Mouse (Mus musculus): ENCODE measurements around the gene Dus1l. TPM values are rescaled to one million over a fixed set of nuclear protein-coding genes. Genes with fewer than 3 reads are reported as not detected.

The Dus1l gene
- total and polyA plus RNA-seq, 3 experiments = 20.6 to 23.5 (median 23.3) TPM

- H3K4me1 ChIP-seq (ENCODE audit: control insufficient read depth, insufficient read depth, low read length) = no peaks in the 10 kb centered on the region
- 55% methylated on average over 14 of the region's 14 CpGs for WGBS
- no peaks in the 10 kb centered on the region for H3K27me3 ChIP-seq (ENCODE audit: control insufficient read depth, insufficient read depth, low read length)
- H3K79me2 ChIP-seq (replicated peaks; ENCODE audit: control insufficient read depth, insufficient read depth, low read length) = no peaks in the 10 kb centered on the region
- no peaks in the 10 kb centered on the region for H3K36me3 ChIP-seq (ENCODE audit: control insufficient read depth, insufficient read depth, low read length)
- DNase-seq = no peak
- TF ChIP-seq CTCF (IDR thresholded peaks at IDR 0.05) = no peak
- no peak for TF ChIP-seq EP300 (IDR thresholded peaks at IDR 0.05; ENCODE audit: insufficient read depth, low read depth, low read length)
- no peak for TF ChIP-seq POLR2A (IDR thresholded peaks at IDR 0.05; ENCODE audit: insufficient read depth, low read depth, low read length)
- no peak overlapping the region for H3K4me3 ChIP-seq
- no peak overlapping the region for H3K27ac ChIP-seq
- intact Hi-C loops (cut with DNase I) = no loop called here
- H3K9ac ChIP-seq (ENCODE audit: low read depth, low read length) = no peak overlapping the region
Measured at GRCm38 (mm10) chr11:120761811-120762671, 34.2 kb downstream of the Dus1l start.

- H3K4me1 ChIP-seq (ENCODE audit: control insufficient read depth, insufficient read depth, low read length) = no peaks in the 10 kb centered on the region
- no peaks in the 10 kb centered on the region for H3K79me2 ChIP-seq (replicated peaks; ENCODE audit: control insufficient read depth, insufficient read depth, low read length)
- H3K4me3 ChIP-seq = no peak overlapping the region
- H3K36me3 ChIP-seq (ENCODE audit: control insufficient read depth, insufficient read depth, low read length) = no peaks in the 10 kb centered on the region
- intact Hi-C loops (cut with DNase I) = no loop called here
- WGBS = 63% methylated on average over 9 of the region's 9 CpGs
- H3K27me3 ChIP-seq (ENCODE audit: control insufficient read depth, insufficient read depth, low read length) = no peaks in the 10 kb centered on the region
- no peak overlapping the region for H3K9ac ChIP-seq (ENCODE audit: low read depth, low read length)
- DNase-seq = no peak
- H3K27ac ChIP-seq = no peak overlapping the region
- TF ChIP-seq CTCF (IDR thresholded peaks at IDR 0.05) = no peak
- no peak for TF ChIP-seq POLR2A (IDR thresholded peaks at IDR 0.05; ENCODE audit: insufficient read depth, low read depth, low read length)
- no peak for TF ChIP-seq EP300 (IDR thresholded peaks at IDR 0.05; ENCODE audit: insufficient read depth, low read depth, low read length)
Measured at GRCm38 (mm10) chr11:120760236-120760635, 36.0 kb downstream of the Dus1l start.

GRCm38 (mm10) chr11:120751606-120752005 is 44.6 kb downstream of the Dus1l start:
- Histone ChIP-seq H3K36me3 (ENCODE audit: control insufficient read depth, insufficient read depth, low read length) (peaks cover 3% of the 10 kb centered on the region; the same call in 1 of the 2 replicates), H3K27me3 (ENCODE audit: control insufficient read depth, insufficient read depth, low read length) (no peaks in the 10 kb centered on the region), H3K27ac (no peak overlapping the region), H3K4me3 (no peak overlapping the region), H3K9ac (ENCODE audit: low read depth, low read length) (no peak overlapping the region), H3K4me1 (ENCODE audit: control insufficient read depth, insufficient read depth, low read length) (peaks cover 7% of the 10 kb centered on the region), H3K79me2 (replicated peaks; ENCODE audit: control insufficient read depth, insufficient read depth, low read length) (no peaks in the 10 kb centered on the region)
- intact Hi-C loops (cut with DNase I) = loop anchor here (2.0 kb wide), 1 partner anchor 31 kb away; the partner anchor contains the start of gene Rac3
- TF ChIP-seq POLR2A (IDR thresholded peaks at IDR 0.05; ENCODE audit: insufficient read depth, low read depth, low read length) (no peak), EP300 (IDR thresholded peaks at IDR 0.05; ENCODE audit: insufficient read depth, low read depth, low read length) (no peak), CTCF (IDR thresholded peaks at IDR 0.05) (no peak)
- WGBS = 63% methylated on average over 4 of the region's 4 CpGs
- DNase-seq = no peak

- Histone ChIP-seq H3K36me3 (ENCODE audit: control insufficient read depth, insufficient read depth, low read length) (peaks cover 3% of the 10 kb centered on the region; the same call in 1 of the 2 replicates), H3K9ac (ENCODE audit: low read depth, low read length) (no peak overlapping the region), H3K4me3 (no peak overlapping the region), H3K4me1 (ENCODE audit: control insufficient read depth, insufficient read depth, low read length) (peaks cover 7% of the 10 kb centered on the region), H3K79me2 (replicated peaks; ENCODE audit: control insufficient read depth, insufficient read depth, low read length) (no peaks in the 10 kb centered on the region), H3K27ac (no peak overlapping the region), H3K27me3 (ENCODE audit: control insufficient read depth, insufficient read depth, low read length) (no peaks in the 10 kb centered on the region)
- TF ChIP-seq CTCF (IDR thresholded peaks at IDR 0.05) (peak; percentile 71), EP300 (IDR thresholded peaks at IDR 0.05; ENCODE audit: insufficient read depth, low read depth, low read length) (0 out of 2 replicates have a peak, but pooled peaks have one; percentile 49), POLR2A (IDR thresholded peaks at IDR 0.05; ENCODE audit: insufficient read depth, low read depth, low read length) (no peak)
- intact Hi-C loops (cut with DNase I) = no loop called here
- WGBS = 61% methylated on average over 8 of the region's 8 CpGs
- peak in 1 of 2 experiments; percentile 44 for DNase-seq
Measured at GRCm38 (mm10) chr11:120749430-120749829, 46.8 kb downstream of the Dus1l start.

GRCm38 (mm10) chr11:120747974-120748373 is 48.2 kb downstream of the Dus1l start:
- intact Hi-C loops (cut with DNase I) = no loop called here
- no peak overlapping the region for H3K4me3 ChIP-seq
- 47% methylated on average over 4 of the region's 4 CpGs for WGBS
- H3K9ac ChIP-seq (ENCODE audit: low read depth, low read length) = no peak overlapping the region
- H3K4me1 ChIP-seq (ENCODE audit: control insufficient read depth, insufficient read depth, low read length) = peaks cover 7% of the 10 kb centered on the region
- H3K36me3 ChIP-seq (ENCODE audit: control insufficient read depth, insufficient read depth, low read length) = peaks cover 3% of the 10 kb centered on the region; the same call in 1 of the 2 replicates
- no peak for DNase-seq
- no peaks in the 10 kb centered on the region for H3K27me3 ChIP-seq (ENCODE audit: control insufficient read depth, insufficient read depth, low read length)
- peak overlapping the region; percentile 49 for H3K27ac ChIP-seq
- no peaks in the 10 kb centered on the region for H3K79me2 ChIP-seq (replicated peaks; ENCODE audit: control insufficient read depth, insufficient read depth, low read length)
- peak; percentile 43; the same call in 1 of the 2 replicates for TF ChIP-seq EP300 (IDR thresholded peaks at IDR 0.05; ENCODE audit: insufficient read depth, low read depth, low read length)
- TF ChIP-seq CTCF (IDR thresholded peaks at IDR 0.05) = no peak
- TF ChIP-seq POLR2A (IDR thresholded peaks at IDR 0.05; ENCODE audit: insufficient read depth, low read depth, low read length) = no peak

All from heart, adult 2 months (tissue).